Mouse (Mus musculus): ENCODE results near the gene Rap1gap.

Rap1gap gene

DNA sequence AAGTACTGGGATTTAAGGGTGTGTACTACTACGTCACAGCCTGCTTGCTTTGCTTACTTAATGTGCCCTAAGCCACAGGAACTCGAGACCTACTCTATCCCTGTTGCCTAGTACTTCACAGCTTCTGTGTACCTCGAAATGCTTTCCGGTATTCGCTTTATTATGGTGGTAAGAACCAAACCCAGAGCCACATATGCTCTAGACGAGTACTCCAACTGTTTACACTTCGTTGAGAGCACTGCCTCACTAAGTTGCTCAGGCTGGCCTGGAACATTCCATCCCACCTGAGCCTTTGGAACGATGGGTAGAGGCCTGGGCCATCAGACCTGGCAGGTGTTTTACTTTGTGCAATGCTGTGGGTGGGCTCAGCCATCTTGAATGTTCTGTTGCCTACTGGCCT is 30.8 kb downstream of the Rap1gap start:
- DNase-seq = no peak

DNA sequence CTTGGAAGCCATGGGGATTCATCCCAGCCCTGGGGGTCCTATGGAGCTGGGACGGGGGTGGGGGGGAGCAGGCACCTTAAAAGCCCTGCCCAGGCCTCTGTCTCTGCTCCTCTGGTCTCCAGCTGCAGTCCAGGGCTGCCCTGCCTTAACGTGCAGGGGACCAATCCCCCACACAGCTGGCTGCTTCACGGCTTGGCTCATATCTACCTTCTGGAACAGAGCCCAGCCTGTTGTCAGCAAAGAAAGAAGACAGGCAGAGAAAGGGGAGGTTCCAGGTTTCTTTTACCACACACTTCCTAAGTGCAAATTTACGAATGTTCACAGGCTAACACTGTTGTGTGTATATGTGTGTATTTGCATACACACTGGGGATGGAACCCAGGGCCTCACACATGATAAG is 31.4 kb downstream of the Rap1gap start:
- no peak for DNase-seq

DNA sequence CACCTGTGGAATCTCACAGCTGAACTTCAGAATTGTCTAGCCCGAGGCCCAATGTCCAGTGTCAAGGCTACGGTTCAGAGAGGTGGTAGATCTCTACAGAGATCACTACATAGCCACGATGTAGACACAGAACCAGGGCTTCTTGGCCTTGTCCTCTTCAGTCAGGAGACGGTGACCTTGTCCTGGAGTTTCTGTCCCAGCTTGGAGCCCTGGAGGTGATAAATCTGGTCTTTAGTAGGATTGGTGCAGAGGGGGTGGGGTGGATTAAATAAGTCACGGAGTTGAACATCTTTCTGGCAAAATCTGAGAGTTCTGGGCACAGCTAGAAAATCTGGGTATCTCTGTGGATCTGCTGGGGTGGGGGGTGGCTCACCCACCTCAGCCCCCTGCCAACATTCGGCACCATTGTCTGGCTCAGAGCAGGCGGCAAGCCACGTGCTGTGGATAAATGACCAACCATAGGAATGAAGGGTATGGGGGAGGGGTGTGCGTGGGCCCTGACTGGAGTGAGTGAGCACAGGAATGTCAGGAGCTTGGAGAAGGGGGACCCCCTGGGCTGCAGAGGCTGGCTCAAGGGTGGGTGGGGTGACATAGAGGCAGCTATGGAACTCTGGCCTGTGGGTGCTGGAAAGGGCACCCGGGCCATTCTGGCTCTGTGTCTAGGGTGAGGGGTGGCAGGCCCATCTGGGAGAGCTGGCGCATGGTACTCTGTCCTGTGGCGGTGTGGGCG is 32.8 kb downstream of the Rap1gap start:
- DNase-seq = peak in 1 of 2 experiments; percentile 29

DNA sequence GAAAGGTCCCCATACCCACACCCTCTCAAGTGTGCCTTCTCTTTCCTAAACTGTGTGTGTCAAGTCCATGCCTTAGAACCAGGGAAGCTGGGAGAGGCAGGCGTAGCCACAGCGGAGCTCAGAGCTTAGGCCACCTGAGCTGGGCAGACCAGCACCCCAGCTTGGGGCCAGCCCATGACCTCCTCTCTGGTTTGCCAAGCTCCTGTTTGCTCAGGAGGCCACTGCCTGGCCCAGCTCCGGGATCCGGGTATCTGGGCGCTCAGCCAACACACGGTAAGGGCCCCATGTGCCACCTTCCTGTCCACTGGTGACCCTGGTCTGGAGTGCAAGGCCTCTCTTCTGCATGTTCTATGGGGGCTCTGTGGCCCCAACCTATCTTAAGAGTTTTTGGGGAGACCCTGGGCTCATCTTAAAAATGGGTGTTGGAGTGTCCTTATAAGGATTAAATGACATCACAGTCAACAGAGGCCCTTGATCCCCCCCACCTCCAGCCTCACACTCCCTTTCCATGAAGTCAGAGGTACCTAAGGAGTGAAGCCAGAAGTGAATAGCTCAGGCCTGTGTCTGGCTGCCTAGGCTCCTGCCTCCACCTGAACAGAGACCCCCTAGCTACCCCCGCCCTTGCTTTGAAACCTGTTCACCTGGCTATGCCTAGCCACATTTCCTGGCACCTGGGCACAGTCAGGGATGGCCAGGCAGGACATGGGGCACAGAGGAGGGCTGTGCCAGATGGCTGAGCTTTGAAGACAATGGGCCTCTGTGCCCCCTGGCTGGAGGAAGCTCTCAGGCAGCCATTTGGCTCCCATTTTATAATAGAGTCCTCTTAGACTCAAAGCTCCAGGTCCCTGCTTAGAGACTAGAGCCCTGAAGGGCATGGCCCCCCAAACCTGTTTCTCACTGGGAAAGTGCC is 33.8 kb downstream of the Rap1gap start:
- DNase-seq = peak; percentile 62 to 73

DNA sequence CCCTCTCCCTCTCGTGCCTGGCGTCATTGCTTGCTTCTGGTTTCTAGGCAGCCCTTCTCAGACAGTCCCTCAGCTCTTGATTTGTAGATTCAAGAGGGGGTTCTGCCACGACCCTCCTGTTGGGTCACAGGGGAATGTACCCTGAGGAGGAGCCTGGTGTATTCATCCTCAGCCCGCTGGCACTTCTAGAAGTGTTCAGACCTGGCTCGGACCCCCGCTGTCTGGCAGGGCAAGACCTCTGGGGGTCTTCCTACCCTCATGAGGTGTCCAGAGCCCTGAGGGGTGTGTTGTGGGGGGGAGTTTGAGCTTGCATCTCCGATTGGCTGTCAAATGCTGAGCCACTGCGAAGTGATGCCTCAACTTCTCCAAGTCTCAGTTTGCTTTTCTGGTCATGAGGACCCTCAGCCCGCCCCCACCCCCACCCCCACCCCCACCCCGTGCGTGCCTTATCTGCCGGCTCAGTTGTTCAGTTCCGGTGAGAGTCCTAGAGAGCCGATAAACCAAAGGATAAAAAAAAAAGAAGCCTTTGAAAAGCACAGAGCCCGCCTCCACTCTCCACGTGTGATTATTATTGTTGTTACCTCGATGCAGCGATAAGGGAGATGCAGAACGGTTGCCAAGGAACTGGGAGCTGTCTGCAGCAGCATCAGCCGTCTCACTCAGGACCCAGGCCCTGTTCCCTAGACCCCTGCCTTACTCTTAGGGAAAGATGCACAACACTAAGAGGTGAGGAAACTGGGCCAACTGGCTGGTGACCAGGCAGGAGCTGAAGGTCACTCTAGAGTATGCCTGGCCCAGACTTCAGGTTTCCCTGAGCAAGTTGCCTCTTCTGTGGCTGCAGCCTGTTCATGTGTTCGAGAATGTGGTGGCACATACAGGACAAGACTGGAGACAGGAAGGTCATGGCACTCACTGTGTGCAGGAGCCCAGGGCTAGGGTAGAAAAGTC is 35.0 kb downstream of the Rap1gap start:
- DNase-seq = peak in 1 of 2 experiments; percentile 45

DNA sequence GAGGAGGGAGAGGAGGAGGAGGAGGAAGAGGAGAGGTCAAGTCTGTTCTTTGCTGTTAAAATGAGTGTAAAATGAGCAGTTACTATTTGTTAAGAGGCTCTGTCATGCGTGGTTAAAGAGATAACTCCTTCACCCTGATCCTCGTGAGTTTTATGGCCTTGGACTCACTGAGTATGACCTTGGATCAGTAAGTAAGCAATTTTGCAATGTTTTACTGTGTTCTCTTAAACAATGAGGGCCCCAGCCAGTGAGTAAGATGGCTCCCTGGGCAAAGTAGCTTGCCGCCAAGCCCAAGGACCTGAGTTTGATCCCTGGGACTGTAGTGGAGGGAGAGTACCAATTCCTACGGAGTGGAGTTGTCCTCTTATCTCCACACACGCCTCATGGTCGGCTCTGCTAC is 36.4 kb downstream of the Rap1gap start:
- DNase-seq = no peak

DNA sequence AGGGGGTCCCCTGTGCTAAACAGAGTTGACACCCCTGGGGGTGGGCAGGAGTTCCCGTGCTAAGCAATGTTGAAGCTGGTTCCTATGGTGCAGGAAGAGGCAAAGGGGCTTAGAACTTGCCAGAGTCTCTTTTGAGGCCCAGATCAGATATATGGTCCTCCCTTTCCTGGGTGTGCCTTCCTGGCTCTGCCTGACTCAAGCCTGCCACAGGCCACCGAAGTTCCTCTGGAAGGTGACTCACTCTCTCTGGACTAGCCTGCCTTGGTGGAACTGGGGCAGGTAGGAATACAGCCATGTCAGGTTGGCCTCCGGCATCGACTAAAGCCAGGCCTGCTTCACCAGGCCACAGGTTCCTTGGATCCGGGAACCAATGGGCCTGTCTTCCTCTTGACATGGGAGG is 38.6 kb downstream of the Rap1gap start:
- no peak for DNase-seq

DNA sequence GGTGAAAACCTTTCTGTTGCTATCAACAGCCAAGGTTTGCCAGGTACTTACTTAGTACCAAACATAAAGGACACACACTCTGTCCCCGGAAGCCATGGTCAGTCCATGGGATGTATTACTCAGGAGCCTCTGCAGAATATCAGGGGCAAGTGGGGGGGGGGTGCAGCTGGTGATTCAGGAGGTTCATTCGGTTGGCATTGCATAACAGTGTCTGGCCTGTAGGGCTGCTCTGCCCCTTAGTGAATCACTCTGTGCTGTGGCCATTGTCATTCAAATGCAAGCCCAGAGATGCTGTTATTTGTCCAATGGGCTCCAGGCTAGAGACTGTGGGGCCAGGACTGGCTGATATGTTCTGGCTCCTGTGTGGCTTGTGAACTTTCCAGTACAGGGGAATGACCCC is 40.0 kb downstream of the Rap1gap start:
- DNase-seq = no peak

DNA sequence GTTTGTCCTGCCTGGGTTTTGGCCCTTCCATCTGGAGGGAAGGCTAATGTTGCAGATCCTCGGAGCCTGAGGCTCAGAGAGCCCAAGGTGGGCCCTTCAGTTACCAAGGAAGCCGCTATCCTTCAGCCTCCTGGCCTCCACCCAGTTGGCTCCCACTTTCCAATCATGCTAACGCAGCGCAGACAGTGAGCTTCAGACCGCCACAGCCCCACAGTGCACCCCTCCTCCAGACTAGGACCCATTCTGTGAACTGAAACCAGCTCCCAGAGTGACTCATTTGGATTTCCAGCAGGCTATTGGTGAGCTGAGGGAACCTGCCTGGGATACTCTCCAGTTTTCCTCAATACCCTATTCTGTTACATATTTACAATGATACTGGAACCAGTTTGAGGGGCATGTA is 40.9 kb downstream of the Rap1gap start:
- no peak for DNase-seq

DNA sequence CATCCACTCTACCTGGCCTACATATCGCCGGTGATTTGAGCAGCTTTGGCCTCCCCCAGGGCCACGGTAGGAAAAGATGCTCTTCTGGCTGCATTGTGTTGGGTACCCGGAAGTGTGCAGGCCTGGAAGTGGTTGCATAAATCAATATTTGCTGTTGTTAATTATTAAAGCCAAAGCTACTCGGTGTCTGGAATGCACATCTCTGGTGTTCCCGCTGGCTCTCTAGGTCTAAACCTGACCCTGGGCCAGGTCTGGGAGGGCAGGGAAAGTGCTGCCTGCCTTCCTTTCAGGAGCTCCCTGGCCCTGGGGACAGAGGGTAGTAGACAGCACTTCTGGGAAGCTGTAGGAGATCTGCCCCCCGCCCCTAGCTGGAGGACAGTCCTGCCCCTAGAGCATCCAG is 42.0 kb downstream of the Rap1gap start:
- DNase-seq = no peak

DNA sequence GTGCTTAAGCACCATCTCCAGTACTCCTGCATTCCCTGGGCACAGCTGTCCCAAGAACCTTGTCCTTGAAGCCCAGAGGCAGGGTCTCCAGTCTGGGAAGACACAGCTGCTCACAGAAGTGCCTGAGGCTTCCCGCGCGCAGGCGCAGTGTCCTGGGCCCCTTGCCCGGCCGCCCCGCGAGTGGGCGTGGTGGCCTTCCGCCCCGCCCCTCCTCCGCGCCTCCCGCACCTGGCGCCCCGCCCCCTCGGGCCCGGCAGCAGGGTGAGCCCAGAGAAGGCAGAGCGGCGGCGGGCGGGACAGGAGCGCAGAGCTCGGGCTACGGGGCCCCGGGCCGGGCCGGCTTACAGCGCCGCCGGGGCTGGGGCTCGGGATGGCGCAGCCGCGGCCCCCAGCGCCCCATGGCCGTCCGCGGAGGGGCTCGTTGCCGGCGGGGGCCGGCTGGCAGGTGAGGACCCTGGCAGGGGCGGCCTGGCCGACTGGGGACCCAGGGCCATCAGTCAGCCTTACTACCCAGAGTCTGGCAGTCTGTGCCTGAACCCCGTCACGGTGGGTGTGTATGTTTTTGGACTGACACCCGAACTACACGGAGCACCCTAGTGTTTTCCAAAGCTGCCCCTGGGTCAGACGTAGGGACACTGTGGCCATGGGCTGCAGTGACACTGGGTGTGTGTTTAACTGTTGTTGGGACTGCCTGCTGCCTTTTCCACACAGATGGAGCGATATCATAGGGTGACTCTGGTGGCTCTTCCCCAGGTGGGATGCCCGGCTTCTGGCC is 42.9 kb downstream of the Rap1gap start:
- DNase-seq = peak; percentile 75 to 77

DNA sequence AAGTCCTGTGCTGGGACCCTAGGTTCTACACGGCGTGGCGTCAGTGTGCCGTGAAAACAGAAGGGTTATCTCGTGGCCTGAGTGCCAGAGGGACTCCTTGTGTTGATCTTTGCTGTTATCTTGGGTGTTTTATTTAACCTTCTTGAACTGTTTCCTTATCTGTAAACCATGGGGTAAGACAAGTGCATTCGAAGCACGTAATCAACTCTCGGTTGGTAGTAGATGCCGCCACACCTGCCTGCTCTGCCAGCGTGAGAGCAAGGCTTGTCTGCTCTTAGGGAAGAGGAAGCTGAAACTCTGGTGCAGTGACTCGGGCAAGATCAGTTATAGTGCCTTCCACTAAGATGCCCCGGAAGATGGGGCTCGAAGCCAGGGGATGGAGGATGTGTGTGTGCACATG is 48.4 kb downstream of the Rap1gap start:
- no peak for DNase-seq

DNA sequence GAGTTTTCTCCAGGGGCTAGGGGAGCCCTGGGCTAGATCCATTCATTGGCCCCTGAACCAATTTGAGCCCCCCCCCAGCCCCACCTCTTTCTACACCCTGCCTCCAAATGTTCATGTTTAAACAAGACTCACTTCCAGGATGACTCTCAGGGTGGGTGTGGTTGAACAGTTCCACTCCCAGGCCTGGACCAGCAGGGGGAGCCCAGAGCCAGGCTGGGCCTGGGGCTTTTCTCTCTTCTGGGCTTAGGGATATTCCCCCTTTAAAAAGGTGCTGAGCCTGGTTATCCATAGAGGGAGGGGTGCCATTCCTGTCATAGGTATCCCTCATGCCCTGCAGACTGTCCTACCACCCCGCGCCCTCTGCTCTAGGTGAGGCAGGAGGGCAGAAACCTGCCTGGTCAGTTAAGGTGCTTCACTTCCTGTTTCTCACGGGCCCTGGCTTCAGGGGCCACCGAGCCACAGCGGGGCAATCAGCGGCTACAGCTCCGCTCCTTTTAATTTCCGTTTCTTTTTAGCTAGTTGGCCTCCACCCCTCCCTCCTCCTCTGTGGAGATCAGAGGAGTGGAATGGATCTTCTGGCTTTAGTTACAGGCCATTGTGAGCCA is 49.6 kb downstream of the Rap1gap start:
- no peak for DNase-seq

DNA sequence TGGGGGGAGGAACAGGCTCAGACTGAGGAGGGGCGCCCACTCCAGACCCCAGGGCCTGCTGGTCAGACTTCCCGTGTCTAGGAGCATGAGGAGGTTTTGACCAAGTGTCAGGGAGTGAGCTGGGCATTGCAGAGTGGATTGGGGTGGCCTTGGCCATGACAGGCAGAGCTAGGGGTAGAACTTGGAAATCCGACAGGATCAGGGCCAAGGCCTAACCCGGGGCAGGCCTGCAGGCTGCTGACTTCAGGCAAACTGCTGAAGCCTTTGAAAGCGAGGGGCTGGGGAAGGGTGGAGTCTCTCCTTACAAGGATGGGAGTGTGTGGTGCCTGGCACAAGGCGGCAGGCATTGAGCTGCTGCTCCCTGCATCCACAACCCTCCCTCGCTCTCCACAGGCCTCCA is 52.5 kb downstream of the Rap1gap start:
- no peak for DNase-seq

DNA sequence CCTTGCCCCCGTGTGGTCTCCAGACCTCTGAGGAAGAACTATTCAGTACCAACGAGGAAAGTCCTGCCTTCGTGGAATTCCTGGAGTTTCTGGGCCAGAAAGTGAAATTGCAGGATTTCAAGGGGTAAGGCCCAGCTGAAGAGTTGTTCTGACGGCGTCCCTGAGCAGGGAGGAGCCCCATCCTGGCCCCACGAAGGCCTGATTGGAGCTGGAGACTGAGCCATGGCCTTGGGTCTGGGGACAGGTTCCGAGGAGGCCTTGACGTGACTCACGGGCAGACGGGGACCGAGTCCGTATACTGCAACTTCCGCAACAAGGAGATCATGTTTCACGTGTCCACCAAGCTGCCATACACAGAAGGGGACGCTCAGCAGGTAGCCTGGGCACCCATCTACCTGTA is 53.1 kb downstream of the Rap1gap start:
- no peak for DNase-seq

DNA sequence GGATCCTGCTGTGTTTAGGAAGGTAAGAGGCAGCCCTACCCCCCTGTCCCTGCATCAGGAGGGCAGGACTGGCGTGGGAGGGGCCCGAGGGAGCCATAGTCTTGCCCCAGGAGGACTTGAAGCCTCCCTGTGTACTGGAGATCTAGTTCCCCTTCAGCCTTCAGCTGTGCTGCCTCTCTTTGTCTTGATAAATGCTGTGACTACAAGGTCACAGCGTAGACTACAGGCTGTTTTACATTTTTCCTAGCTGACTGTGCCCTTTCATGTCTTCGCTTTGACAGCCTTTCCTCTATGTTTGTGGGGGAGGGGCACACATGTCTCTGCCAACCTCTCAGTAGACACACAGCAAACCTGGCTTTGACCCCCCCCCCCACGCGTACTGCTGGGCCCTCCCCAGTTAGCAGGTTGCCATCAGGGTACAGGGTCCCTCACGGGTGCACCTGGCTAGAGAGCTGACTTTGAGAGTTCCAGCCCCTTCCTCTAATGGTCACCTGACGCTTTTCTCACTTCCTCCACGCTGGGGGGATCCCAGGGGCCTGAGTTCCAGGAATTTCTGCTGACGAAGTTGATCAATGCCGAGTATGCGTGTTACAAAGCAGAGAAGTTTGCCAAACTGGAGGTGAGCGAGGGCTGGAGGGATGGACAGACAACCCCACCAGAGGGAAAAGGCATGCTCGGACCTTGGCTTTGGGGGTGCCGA is 55.0 kb downstream of the Rap1gap start:
- no peak for DNase-seq

DNA sequence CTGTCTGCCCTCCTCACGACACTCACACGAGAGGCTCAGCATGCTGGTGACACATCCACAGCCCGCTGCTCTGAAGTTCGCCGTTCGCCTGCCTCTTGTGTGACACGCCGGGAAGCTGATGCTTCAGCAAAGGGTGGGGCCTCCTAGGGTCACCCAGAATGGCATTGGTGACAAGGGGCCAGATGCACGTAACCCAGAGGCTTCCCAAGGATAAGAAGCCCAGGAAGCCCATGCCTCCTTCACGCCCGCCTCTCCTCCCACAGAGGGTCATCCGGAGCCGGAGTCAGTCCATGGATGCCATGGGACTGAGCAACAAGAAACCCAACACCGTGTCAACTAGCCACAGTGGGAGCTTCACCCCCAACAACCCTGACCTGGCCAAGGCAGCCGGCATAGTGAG is 57.0 kb downstream of the Rap1gap start:
- DNase-seq = no peak

DNA sequence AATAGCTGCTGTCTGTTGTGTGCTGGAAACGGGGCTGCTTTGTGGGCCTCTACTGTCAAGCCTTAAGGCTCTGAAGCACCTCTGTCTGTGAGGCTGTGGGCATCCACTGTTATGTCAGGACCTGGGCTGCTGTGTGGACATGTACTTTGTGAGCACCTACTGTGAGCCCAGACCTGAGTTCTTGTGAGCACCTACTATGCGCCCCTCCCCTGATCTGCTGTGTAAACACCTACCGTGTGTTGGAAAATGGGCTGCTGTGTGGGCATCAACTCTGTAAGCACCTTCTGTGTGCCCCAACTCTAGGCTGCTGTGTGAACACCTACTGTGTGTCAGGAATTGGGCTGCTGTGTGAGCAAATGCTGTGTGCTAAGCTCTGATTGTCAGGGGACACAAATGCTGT is 57.7 kb downstream of the Rap1gap start:
- DNase-seq = no peak

DNA sequence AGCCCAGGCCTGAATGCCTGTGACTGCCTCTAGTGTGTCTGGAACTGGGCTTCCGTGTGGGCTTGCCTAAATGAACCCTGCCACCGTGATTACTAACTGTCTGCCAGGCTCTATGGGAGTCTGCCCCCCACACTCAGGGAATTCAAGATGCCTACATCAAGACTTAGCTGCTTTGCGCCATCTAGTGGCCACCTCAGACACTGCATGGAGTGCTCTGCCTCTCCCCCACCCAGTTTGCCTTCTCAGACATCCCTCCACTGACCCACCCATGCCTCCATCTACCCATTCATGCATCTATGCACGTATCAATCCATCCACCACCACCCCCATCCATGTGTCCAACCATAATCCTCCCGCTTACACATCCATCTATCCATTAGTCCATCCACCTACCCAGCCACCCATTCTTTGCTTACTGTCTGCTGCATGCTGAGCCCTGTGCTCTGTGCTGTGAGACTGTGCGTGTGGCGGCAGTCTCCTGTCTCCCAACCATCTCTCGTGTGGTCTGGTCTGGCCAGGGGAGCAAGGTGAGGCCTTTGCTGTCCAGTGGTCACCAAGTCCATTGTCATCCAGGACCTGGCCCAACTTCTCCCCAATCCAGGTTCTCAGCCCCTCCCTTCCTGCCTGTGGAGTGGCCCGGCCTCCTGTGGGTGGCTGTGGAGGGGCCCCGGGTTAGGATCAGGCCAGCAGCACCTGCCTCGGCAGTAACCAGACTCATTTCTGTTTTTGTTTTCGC is 58.3 kb downstream of the Rap1gap start:
- DNase-seq = peak; percentile 86 to 91

DNA sequence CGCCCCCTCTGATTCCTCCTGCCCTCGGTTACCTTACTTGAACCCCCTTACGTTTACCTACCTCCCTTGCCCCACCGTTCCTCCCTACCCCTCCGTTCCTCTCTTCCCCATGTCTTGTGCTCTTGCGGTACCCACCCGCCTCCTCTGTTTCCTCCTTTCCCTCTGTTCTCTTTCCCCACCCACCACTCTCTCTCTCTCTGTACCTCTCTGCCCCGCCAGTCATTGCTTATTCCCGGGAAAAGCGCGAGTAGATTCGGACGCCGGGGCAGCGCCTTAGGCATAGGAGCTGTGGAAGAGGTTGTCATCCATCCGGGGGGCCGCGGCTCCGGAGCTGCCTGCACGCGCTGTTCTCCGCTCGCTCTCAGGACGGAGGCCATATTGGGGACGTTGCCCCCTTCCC is 59.0 kb downstream of the Rap1gap start:
- DNase-seq = no peak
